Mouse (Mus musculus): Measurements from ENCODE around the gene Sostdc1. TPM values are rescaled to one million over a fixed set of nuclear protein-coding genes. Genes with fewer than 3 reads are reported as not detected.

Gene Sostdc1
- polyA plus RNA-seq (2014; fragmentation: Nextera tagmentation; extraction: Ambion mirVana) = 47.9 and 50.1 TPM in 2 replicates

- peak within 1 kb of the TSS; percentile 35; the same call in 1 of the 2 replicates for H3K9ac ChIP-seq (replicated peaks; ENCODE audit: low read length)
- H3K9me3 ChIP-seq (replicated peaks; ENCODE audit: control insufficient read depth, low read length) = no peaks in the 10 kb centered on the region
These were observed at the start of gene Sostdc1 for GRCm38 (mm10) chr12:36313916-36314315. Sostdc1 (plus strand) TSS chr12:36314139.

GRCm38 (mm10) chr12:36267670-36268246 is 46.2 kb upstream of the Sostdc1 start:
- Histone ChIP-seq H3K4me3 (ENCODE audit: low read depth, low read length) (no peak overlapping the region), H3K9ac (replicated peaks; ENCODE audit: low read length) (no peak overlapping the region), H3K27me3 (ENCODE audit: control insufficient read depth, insufficient read depth, low read length) (no peaks in the 10 kb centered on the region), H3K27ac (replicated peaks; ENCODE audit: low read depth, low read length) (no peak overlapping the region), H3K9me3 (replicated peaks; ENCODE audit: control insufficient read depth, low read length) (no peaks in the 10 kb centered on the region), H3K36me3 (replicated peaks; ENCODE audit: control insufficient read depth, insufficient read depth, low read depth, low read length) (no peaks in the 10 kb centered on the region), H3K4me1 (ENCODE audit: control insufficient read depth, insufficient read depth, low read length) (no peaks in the 10 kb centered on the region), H3K4me2 (ENCODE audit: low read depth, low read length) (no peak overlapping the region)
- DNase-seq (ENCODE audit: low spot score) (no peak), ATAC-seq (replicated peaks; ENCODE audit: insufficient number of reproducible peaks, low FRiP score, low TSS enrichment, low read depth) (no peak)
- 86% methylated on average over 8 of the region's 8 CpGs for WGBS

More at GRCm38 (mm10) chr12:36313916-36314315, at the start of gene Sostdc1:
- Histone ChIP-seq H3K4me3 (ENCODE audit: low read depth, low read length) (peak within 1 kb of the TSS; percentile 16), H3K27me3 (ENCODE audit: control insufficient read depth, insufficient read depth, low read length) (no peaks in the 10 kb centered on the region), H3K4me1 (ENCODE audit: control insufficient read depth, insufficient read depth, low read length) (no peaks in the 10 kb centered on the region), H3K27ac (replicated peaks; ENCODE audit: low read depth, low read length) (no peak within 1 kb of the TSS; the same call in 1 of the 2 replicates), H3K4me2 (ENCODE audit: low read depth, low read length) (peak within 1 kb of the TSS; percentile 33), H3K36me3 (replicated peaks; ENCODE audit: control insufficient read depth, insufficient read depth, low read depth, low read length) (no peaks in the 10 kb centered on the region)
- WGBS = 7% methylated on average over 7 of the region's 7 CpGs
- ATAC-seq (replicated peaks; ENCODE audit: insufficient number of reproducible peaks, low FRiP score, low TSS enrichment, low read depth) = peak; percentile 45; the same call in 1 of the 2 replicates
- DNase-seq (ENCODE audit: low spot score) = peak; percentile 62

GRCm38 (mm10) chr12:36274823-36275222 is 39.1 kb upstream of the Sostdc1 start:
- H3K27ac ChIP-seq (replicated peaks; ENCODE audit: low read depth, low read length) = no peak overlapping the region
- DNase-seq (ENCODE audit: low spot score) = no peak
- no peak overlapping the region for H3K9ac ChIP-seq (replicated peaks; ENCODE audit: low read length)
- no peaks in the 10 kb centered on the region for H3K36me3 ChIP-seq (replicated peaks; ENCODE audit: control insufficient read depth, insufficient read depth, low read depth, low read length)
- no peak for ATAC-seq (replicated peaks; ENCODE audit: insufficient number of reproducible peaks, low FRiP score, low TSS enrichment, low read depth)
- 70% methylated on average over 3 of the region's 3 CpGs for WGBS
- H3K4me2 ChIP-seq (ENCODE audit: low read depth, low read length) = no peak overlapping the region
- no peaks in the 10 kb centered on the region for H3K4me1 ChIP-seq (ENCODE audit: control insufficient read depth, insufficient read depth, low read length)
- no peak overlapping the region for H3K4me3 ChIP-seq (ENCODE audit: low read depth, low read length)
- no peaks in the 10 kb centered on the region for H3K27me3 ChIP-seq (ENCODE audit: control insufficient read depth, insufficient read depth, low read length)
- H3K9me3 ChIP-seq (replicated peaks; ENCODE audit: control insufficient read depth, low read length) = no peaks in the 10 kb centered on the region

- ATAC-seq (replicated peaks; ENCODE audit: insufficient number of reproducible peaks, low FRiP score, low TSS enrichment, low read depth) (no peak), DNase-seq (ENCODE audit: low spot score) (no peak)
- Histone ChIP-seq H3K9me3 (replicated peaks; ENCODE audit: control insufficient read depth, low read length) (no peaks in the 10 kb centered on the region), H3K36me3 (replicated peaks; ENCODE audit: control insufficient read depth, insufficient read depth, low read depth, low read length) (no peaks in the 10 kb centered on the region), H3K9ac (replicated peaks; ENCODE audit: low read length) (no peak overlapping the region), H3K4me3 (ENCODE audit: low read depth, low read length) (no peak overlapping the region), H3K27me3 (ENCODE audit: control insufficient read depth, insufficient read depth, low read length) (no peaks in the 10 kb centered on the region), H3K4me2 (ENCODE audit: low read depth, low read length) (no peak overlapping the region), H3K4me1 (ENCODE audit: control insufficient read depth, insufficient read depth, low read length) (no peaks in the 10 kb centered on the region), H3K27ac (replicated peaks; ENCODE audit: low read depth, low read length) (no peak overlapping the region)
- 94% methylated on average over 8 of the region's 8 CpGs for WGBS
These were observed 24.3 kb upstream of the Sostdc1 start for GRCm38 (mm10) chr12:36289634-36290033.

GRCm38 (mm10) chr12:36290465-36290864 is 23.5 kb upstream of the Sostdc1 start:
- H3K9ac ChIP-seq (replicated peaks; ENCODE audit: low read length) = no peak overlapping the region
- H3K36me3 ChIP-seq (replicated peaks; ENCODE audit: control insufficient read depth, insufficient read depth, low read depth, low read length) = no peaks in the 10 kb centered on the region
- no peak overlapping the region for H3K27ac ChIP-seq (replicated peaks; ENCODE audit: low read depth, low read length)
- H3K4me3 ChIP-seq (ENCODE audit: low read depth, low read length) = no peak overlapping the region
- H3K27me3 ChIP-seq (ENCODE audit: control insufficient read depth, insufficient read depth, low read length) = no peaks in the 10 kb centered on the region
- ATAC-seq (replicated peaks; ENCODE audit: insufficient number of reproducible peaks, low FRiP score, low TSS enrichment, low read depth) = no peak
- H3K4me2 ChIP-seq (ENCODE audit: low read depth, low read length) = no peak overlapping the region
- no peaks in the 10 kb centered on the region for H3K9me3 ChIP-seq (replicated peaks; ENCODE audit: control insufficient read depth, low read length)
- DNase-seq (ENCODE audit: low spot score) = no peak
- WGBS = 89% methylated on average over 4 of the region's 4 CpGs
- no peaks in the 10 kb centered on the region for H3K4me1 ChIP-seq (ENCODE audit: control insufficient read depth, insufficient read depth, low read length)

- WGBS = 63% methylated on average over 6 of the region's 6 CpGs
- no peak for DNase-seq (ENCODE audit: low spot score)
- ATAC-seq (replicated peaks; ENCODE audit: insufficient number of reproducible peaks, low FRiP score, low TSS enrichment, low read depth) = no peak
These were observed 22.6 kb upstream of the Sostdc1 start for GRCm38 (mm10) chr12:36291346-36291745.

GRCm38 (mm10) chr12:36302326-36302725 is 11.6 kb upstream of the Sostdc1 start:
- H3K4me1 ChIP-seq (ENCODE audit: control insufficient read depth, insufficient read depth, low read length) = no peaks in the 10 kb centered on the region
- DNase-seq (ENCODE audit: low spot score) = no peak
- no peak for ATAC-seq (replicated peaks; ENCODE audit: insufficient number of reproducible peaks, low FRiP score, low TSS enrichment, low read depth)
- H3K27me3 ChIP-seq (ENCODE audit: control insufficient read depth, insufficient read depth, low read length) = no peaks in the 10 kb centered on the region
- H3K9ac ChIP-seq (replicated peaks; ENCODE audit: low read length) = no peak overlapping the region
- no peak overlapping the region for H3K4me3 ChIP-seq (ENCODE audit: low read depth, low read length)
- no peaks in the 10 kb centered on the region for H3K36me3 ChIP-seq (replicated peaks; ENCODE audit: control insufficient read depth, insufficient read depth, low read depth, low read length)
- no peak overlapping the region for H3K4me2 ChIP-seq (ENCODE audit: low read depth, low read length)
- H3K9me3 ChIP-seq (replicated peaks; ENCODE audit: control insufficient read depth, low read length) = no peaks in the 10 kb centered on the region
- WGBS = 83% methylated on average over 12 of the region's 12 CpGs
- H3K27ac ChIP-seq (replicated peaks; ENCODE audit: low read depth, low read length) = no peak overlapping the region

More at GRCm38 (mm10) chr12:36291346-36291745, 22.6 kb upstream of the Sostdc1 start:
- Histone ChIP-seq H3K9ac (replicated peaks; ENCODE audit: low read length) (no peak overlapping the region), H3K4me1 (ENCODE audit: control insufficient read depth, insufficient read depth, low read length) (no peaks in the 10 kb centered on the region), H3K9me3 (replicated peaks; ENCODE audit: control insufficient read depth, low read length) (no peaks in the 10 kb centered on the region), H3K4me2 (ENCODE audit: low read depth, low read length) (no peak overlapping the region), H3K27me3 (ENCODE audit: control insufficient read depth, insufficient read depth, low read length) (no peaks in the 10 kb centered on the region), H3K4me3 (ENCODE audit: low read depth, low read length) (no peak overlapping the region), H3K27ac (replicated peaks; ENCODE audit: low read depth, low read length) (no peak overlapping the region), H3K36me3 (replicated peaks; ENCODE audit: control insufficient read depth, insufficient read depth, low read depth, low read length) (no peaks in the 10 kb centered on the region)

- DNase-seq (ENCODE audit: low spot score) = no peak
- no peak overlapping the region for H3K4me3 ChIP-seq (ENCODE audit: low read depth, low read length)
- no peaks in the 10 kb centered on the region for H3K27me3 ChIP-seq (ENCODE audit: control insufficient read depth, insufficient read depth, low read length)
- H3K9ac ChIP-seq (replicated peaks; ENCODE audit: low read length) = no peak overlapping the region
- no peak for ATAC-seq (replicated peaks; ENCODE audit: insufficient number of reproducible peaks, low FRiP score, low TSS enrichment, low read depth)
- H3K27ac ChIP-seq (replicated peaks; ENCODE audit: low read depth, low read length) = no peak overlapping the region
- H3K4me2 ChIP-seq (ENCODE audit: low read depth, low read length) = no peak overlapping the region
- no peaks in the 10 kb centered on the region for H3K36me3 ChIP-seq (replicated peaks; ENCODE audit: control insufficient read depth, insufficient read depth, low read depth, low read length)
- no peaks in the 10 kb centered on the region for H3K4me1 ChIP-seq (ENCODE audit: control insufficient read depth, insufficient read depth, low read length)
- WGBS = 82% methylated on average over 8 of the region's 8 CpGs
- H3K9me3 ChIP-seq (replicated peaks; ENCODE audit: control insufficient read depth, low read length) = no peaks in the 10 kb centered on the region
These were observed 10.9 kb upstream of the Sostdc1 start for GRCm38 (mm10) chr12:36302905-36303642.
